Mouse (Mus musculus) lung, postnatal 0 days (tissue): Measurements from ENCODE around the gene Wap.

Experiments
- CTCF ChIP-seq: IDR thresholded peaks from 2 replicates; pipeline ENCODE4 v1.5.1; 2016; ENCODE audit warnings: antibody characterized with exemption, mild to moderate bottlenecking
- EP300 ChIP-seq: IDR thresholded peaks from 2 replicates; pipeline ENCODE4 v1.6.1; 2016; ENCODE audit warnings: antibody characterized with exemption, mild to moderate bottlenecking, control low read depth

GRCm38 (mm10) chr11:6590933-6591675 is 47.3 kb downstream of the Wap start:
- TF ChIP-seq EP300 (no peak), CTCF (no peak)
